Mouse (Mus musculus): ENCODE data around the gene B3galt5. TPM values are rescaled to one million over a fixed set of nuclear protein-coding genes. Genes with fewer than 3 reads are reported as not detected.

Gene B3galt5
- 0.43 TPM for total RNA-seq (2023)

DNA sequence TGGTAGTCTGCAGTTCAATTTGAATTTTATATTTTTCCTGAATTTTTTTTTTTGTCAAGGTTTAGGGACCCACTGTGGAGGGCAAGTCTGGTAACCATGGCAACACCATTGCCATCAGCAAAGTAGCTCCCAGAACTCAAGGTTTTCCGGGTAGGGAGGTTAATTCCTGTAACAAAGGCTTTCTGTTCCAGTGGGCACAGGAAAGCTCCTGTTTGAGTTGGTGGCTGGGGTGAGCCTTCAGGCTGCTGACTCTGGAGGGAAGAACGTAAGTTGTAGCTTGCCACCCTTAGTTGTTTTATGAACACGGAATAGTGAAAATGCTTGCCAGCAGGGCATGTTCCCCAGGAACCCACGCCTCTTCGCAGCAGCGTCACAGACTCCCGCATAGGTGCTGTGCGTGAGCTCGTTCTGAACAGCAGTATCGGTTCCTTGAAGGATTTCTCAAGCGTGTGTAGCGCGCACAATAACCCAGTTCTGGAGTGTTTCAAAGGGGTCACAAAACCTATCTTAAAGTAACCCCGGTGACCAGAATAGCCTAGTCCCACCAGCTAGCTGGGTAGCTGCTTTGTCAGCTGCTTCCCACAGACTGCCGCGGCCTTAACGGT, at the start of gene B3galt5:
TSS of gene B3galt5 (plus strand) at position 436 of the 605 bp plus-strand sequence.

DNA sequence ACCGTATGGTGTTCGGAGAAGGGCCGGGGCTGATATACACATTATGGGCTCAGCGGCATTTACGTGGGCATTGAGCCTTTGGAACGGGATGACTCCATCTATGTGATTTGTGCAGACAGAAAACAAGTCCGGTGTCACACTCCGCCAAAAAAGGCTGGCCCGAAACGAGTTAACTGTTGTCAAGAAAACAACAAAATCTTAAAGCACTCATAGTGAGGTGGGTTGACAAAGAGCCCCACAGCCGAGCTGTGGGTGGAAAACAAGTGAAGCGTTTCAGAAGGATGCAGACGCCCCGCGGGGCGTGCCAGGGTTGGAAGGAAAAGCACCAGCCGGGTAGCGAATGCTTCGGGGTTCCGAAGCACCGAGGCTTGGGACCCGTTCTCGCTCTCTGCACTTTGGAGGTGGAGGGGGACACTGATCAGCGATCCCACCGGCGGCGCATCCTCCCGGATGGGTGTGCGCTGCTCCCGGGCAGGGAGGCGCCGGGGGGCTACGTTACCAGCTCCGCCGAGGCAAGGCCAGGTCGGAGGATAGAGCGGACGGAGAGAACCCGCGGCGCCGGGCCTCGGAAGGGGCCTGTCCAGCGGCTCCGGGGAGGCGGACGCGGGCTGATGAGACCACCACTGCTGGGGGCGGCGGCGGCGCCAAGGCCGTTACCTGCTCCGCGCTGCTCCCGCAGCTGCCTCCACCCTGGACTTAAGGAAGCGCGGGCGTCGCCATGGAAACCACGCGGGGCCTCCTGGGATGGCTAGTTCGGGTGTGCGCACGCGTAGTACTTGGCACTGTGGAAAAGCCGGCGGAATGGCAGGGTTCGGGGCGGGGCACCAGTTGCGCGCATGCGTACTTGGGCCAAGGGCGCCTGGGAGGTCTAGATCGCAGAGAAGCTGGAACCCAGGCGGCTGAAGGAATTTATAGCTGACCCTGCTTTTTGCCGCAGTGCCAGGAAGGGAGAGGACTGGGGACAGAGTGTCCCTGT, 43.8 kb upstream of the B3galt5 start, which contains the start of gene Lca5l:
TSS of gene Lca5l (minus strand) at position 741 of the 976 bp plus-strand sequence.

GRCm38 (mm10) chr16:96199913-96200701, 35.5 kb upstream of the B3galt5 start, which contains the start of gene Sh3bgr:
Gene Sh3bgr (plus strand): TSS chr16:96200450.

Other genes starting within 250 kb of the B3galt5 start
- gene Psmg1, start 244.8 kb upstream of the B3galt5 start, total RNA-seq (2023) = 15.3 TPM
- 151 TPM for gene Brwd1, start 153.3 kb upstream of the B3galt5 start, total RNA-seq (2023)
- gene Hmgn1, start 108.1 kb upstream of the B3galt5 start, total RNA-seq (2023) = 147 TPM
- 6.7 TPM for gene Wrb, start 90.4 kb upstream of the B3galt5 start, total RNA-seq (2023)
- not detected for gene Lca5l, start 43.5 kb upstream of the B3galt5 start, total RNA-seq (2023)
- not detected for gene Sh3bgr, start 35.4 kb upstream of the B3galt5 start, total RNA-seq (2023)
- 0.18 TPM for gene Itgb2l, start 207.8 kb downstream of the B3galt5 start, total RNA-seq (2023)
- gene Pcp4, start 231.8 kb downstream of the B3galt5 start, total RNA-seq (2023) = 1.9 TPM

Measured in CD8-positive naive resting alpha-beta T cell, adult 57 days (primary cell).